Mouse (Mus musculus): ENCODE measurements at regions not wholly inside any gene's neighbourhood (a gene's known extent, or its start where the extent isn't known, plus 50 kb on each side); places are given as distances from the start of the nearest gene placed in this dataset.

DNA sequence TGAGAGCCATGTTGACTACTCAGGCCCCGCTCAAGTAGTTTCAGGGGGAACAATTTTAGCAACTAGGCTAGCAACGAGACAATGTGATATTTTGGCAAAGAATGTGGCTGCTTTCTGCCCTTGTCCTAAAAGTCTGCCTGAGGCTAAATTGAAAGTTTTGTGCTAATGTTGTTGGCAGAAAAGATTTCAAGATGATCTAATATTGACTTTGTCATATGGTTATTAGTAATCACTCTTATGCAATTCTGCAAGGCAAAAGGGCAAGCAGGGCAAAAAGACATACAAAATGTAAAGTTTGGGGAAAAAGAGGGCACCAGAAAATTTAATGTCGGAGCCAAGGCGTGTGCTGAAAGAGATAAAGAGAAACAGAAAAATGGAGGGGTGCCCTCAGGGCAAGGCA is 164.1 kb upstream of the N4bp1 start:
- TF ChIP-seq POLR2A (IDR thresholded peaks at IDR 0.05; ENCODE audit: insufficient read depth, low read depth, low read length) = no peak
- TF ChIP-seq CTCF (IDR thresholded peaks at IDR 0.05; ENCODE audit: insufficient read depth, low read depth, low read length) = no peak
